Mouse (Mus musculus) hindbrain, embryonic 11.5 days (tissue): ENCODE data around the gene Elobl. TPM values are rescaled to one million over a fixed set of nuclear protein-coding genes. Genes with fewer than 3 reads are reported as not detected.

ENCODE experiments used
- ATAC-seq: fragments of 200-750 bp; cut with Nextera tagmentation; 2 replicates; pipeline ENCODE4 v1.8.0; 2017; ENCODE audit warnings: mild to moderate bottlenecking, moderate TSS enrichment, moderate library complexity; ENCODE audit not compliant: low FRiP score
- DNase-seq: peaks from one replicate; pipeline ENCODE4 v3.0.0-alpha.2; 2015; ENCODE audit warnings: low spot score
- H3K27ac ChIP-seq: fragments of 300-500 bp; sonication (generic); 2 replicates; pipeline ENCODE4 v1.5.1; 2014; ENCODE audit warnings: mild to moderate bottlenecking, low read depth, low read length
- H3K27me3 ChIP-seq: fragments of 300-500 bp; sonication (generic); 2 replicates; pipeline ENCODE4 v1.6.1; 2014; ENCODE audit warnings: mild to moderate bottlenecking, low read length, moderate library complexity, mixed read lengths; ENCODE audit not compliant: control insufficient read depth, insufficient read depth
- H3K36me3 ChIP-seq: fragments of 300-500 bp; sonication (generic); 2 replicates; pipeline ENCODE4 v1.6.1; 2014; ENCODE audit warnings: mild to moderate bottlenecking, low read length, moderate library complexity, mixed read lengths; ENCODE audit not compliant: control insufficient read depth, insufficient read depth
- H3K4me1 ChIP-seq: fragments of 300-500 bp; sonication (generic); replicated peaks from 2 replicates; pipeline ENCODE4 v1.6.1; 2014; ENCODE audit warnings: low read length, mixed read lengths; ENCODE audit not compliant: control insufficient read depth, insufficient read depth
- H3K4me2 ChIP-seq: fragments of 300-500 bp; sonication (generic); replicated peaks from 2 replicates; pipeline ENCODE4 v1.6.1; 2014; ENCODE audit warnings: mild to moderate bottlenecking, low read depth, low read length
- H3K4me3 ChIP-seq: fragments of 300-500 bp; sonication (generic); 2 replicates; pipeline ENCODE4 v1.5.1; 2014; ENCODE audit warnings: low read depth, low read length
- H3K9ac ChIP-seq: fragments of 300-500 bp; sonication (generic); 2 replicates; pipeline ENCODE4 v1.6.1; 2014; ENCODE audit warnings: low read depth, low read length
- H3K9me3 ChIP-seq: fragments of 300-500 bp; sonication (generic); 2 replicates; pipeline ENCODE4 v1.6.1; 2016; ENCODE audit warnings: low read length; ENCODE audit not compliant: control insufficient read depth
- WGBS: fragments of 180-500 bp; shearing (Covaris S2); extraction: QIAGEN DNeasy Blood & Tissue Kit; methylation state at CpG from one replicate; pipeline ENCODE4 v1.1.7; 2014; 5-methylcytosine and 5-hydroxymethylcytosine counted together
- polyA plus RNA-seq: library from polyadenylated mRNA; unstranded; fragments of >200 nt; fragmentation: Nextera tagmentation; extraction: Ambion mirVana; gene quantifications from 2 replicates; pipeline ENCODE4 v1.2.1, GENCODE M21; 2014

Elobl gene
- polyA plus RNA-seq, 1 experiment from 2014 or later: not detected

GRCm38 (mm10) chr11:88996427-88996826 is 29.7 kb upstream of the Elobl start:
- no peak for DNase-seq
- H3K4me3 ChIP-seq: no peak overlapping the region
- peaks cover 15% of the 10 kb centered on the region for H3K27me3 ChIP-seq
- H3K27ac ChIP-seq: no peak overlapping the region
- H3K9ac ChIP-seq: no peak overlapping the region
- WGBS: 80% methylated on average over 7 of the region's 7 CpGs
- H3K36me3 ChIP-seq: no peaks in the 10 kb centered on the region
- 0 out of 2 replicates have a peak, but pooled peaks cover 2% of the 10 kb centered on the region for H3K4me1 ChIP-seq
- ATAC-seq: no peak
- no peak overlapping the region for H3K4me2 ChIP-seq
- H3K9me3 ChIP-seq: no peaks in the 10 kb centered on the region

GRCm38 (mm10) chr11:88995616-88996015 is 28.9 kb upstream of the Elobl start:
- WGBS: 92% methylated on average over 2 of the region's 2 CpGs
- no peak overlapping the region for H3K4me3 ChIP-seq
- no peak for ATAC-seq
- 0 out of 2 replicates have a peak, but pooled peaks cover 2% of the 10 kb centered on the region for H3K4me1 ChIP-seq
- H3K4me2 ChIP-seq: no peak overlapping the region
- H3K36me3 ChIP-seq: no peaks in the 10 kb centered on the region
- H3K9ac ChIP-seq: no peak overlapping the region
- no peak overlapping the region for H3K27ac ChIP-seq
- no peak for DNase-seq
- H3K9me3 ChIP-seq: no peaks in the 10 kb centered on the region
- H3K27me3 ChIP-seq: peaks cover 15% of the 10 kb centered on the region

- ATAC-seq: no peak
- Histone ChIP-seq H3K27me3 (peaks cover 7% of the 10 kb centered on the region), H3K4me2 (no peak overlapping the region), H3K9ac (no peak overlapping the region), H3K36me3 (no peaks in the 10 kb centered on the region), H3K4me3 (no peak overlapping the region), H3K27ac (no peak overlapping the region), H3K9me3 (no peaks in the 10 kb centered on the region), H3K4me1 (0 out of 2 replicates have a peak, but pooled peaks cover 1% of the 10 kb centered on the region)
- DNase-seq: no peak
- 92% methylated on average over 7 of the region's 7 CpGs for WGBS
Measured at GRCm38 (mm10) chr11:88994492-88994891, 27.8 kb upstream of the Elobl start.

- no peaks in the 10 kb centered on the region for H3K9me3 ChIP-seq
- DNase-seq (peak; percentile 54), ATAC-seq (no peak)
- H3K27ac ChIP-seq: no peak overlapping the region
- 21% methylated on average over 5 of the region's 5 CpGs for WGBS
- H3K4me2 ChIP-seq: no peak overlapping the region
- H3K4me3 ChIP-seq: no peak overlapping the region
- H3K9ac ChIP-seq: no peak overlapping the region
- H3K36me3 ChIP-seq: no peaks in the 10 kb centered on the region
- no peaks in the 10 kb centered on the region for H3K27me3 ChIP-seq
- no peaks in the 10 kb centered on the region for H3K4me1 ChIP-seq
Measured at GRCm38 (mm10) chr11:88993625-88994024, 26.9 kb upstream of the Elobl start.

GRCm38 (mm10) chr11:88993186-88993585 is 26.5 kb upstream of the Elobl start:
- Histone ChIP-seq H3K4me1 (no peaks in the 10 kb centered on the region), H3K4me2 (no peak overlapping the region), H3K27ac (no peak overlapping the region), H3K27me3 (no peaks in the 10 kb centered on the region), H3K36me3 (no peaks in the 10 kb centered on the region), H3K4me3 (no peak overlapping the region), H3K9me3 (no peaks in the 10 kb centered on the region), H3K9ac (no peak overlapping the region)
- WGBS: 48% methylated on average over 7 of the region's 7 CpGs
- ATAC-seq (no peak), DNase-seq (no peak)

- DNase-seq (peak; percentile 32), ATAC-seq (no peak)
- H3K4me1 ChIP-seq: no peaks in the 10 kb centered on the region
- no peaks in the 10 kb centered on the region for H3K9me3 ChIP-seq
- no peak overlapping the region for H3K4me2 ChIP-seq
- no peak overlapping the region for H3K27ac ChIP-seq
- H3K27me3 ChIP-seq: no peaks in the 10 kb centered on the region
- no peak overlapping the region for H3K4me3 ChIP-seq
- no peak overlapping the region for H3K9ac ChIP-seq
- 76% methylated on average over 5 of the region's 5 CpGs for WGBS
- H3K36me3 ChIP-seq: no peaks in the 10 kb centered on the region
Measured at GRCm38 (mm10) chr11:88989530-88989929, 22.8 kb upstream of the Elobl start.

- Histone ChIP-seq H3K9me3 (no peaks in the 10 kb centered on the region), H3K4me1 (no peaks in the 10 kb centered on the region), H3K27ac (no peak overlapping the region), H3K4me2 (no peak overlapping the region), H3K27me3 (no peaks in the 10 kb centered on the region), H3K9ac (no peak overlapping the region), H3K4me3 (no peak overlapping the region), H3K36me3 (no peaks in the 10 kb centered on the region; the same call in 1 of the 2 replicates)
- whole genome bisulfite sequencing: 82% methylated on average over 5 of the region's 5 CpGs
- DNase-seq (no peak), ATAC-seq (no peak)
Measured at GRCm38 (mm10) chr11:88988956-88989355, 22.2 kb upstream of the Elobl start.

- WGBS: 85% methylated on average over 10 of the region's 10 CpGs
Measured at GRCm38 (mm10) chr11:88986616-88987015, 19.9 kb upstream of the Elobl start.

GRCm38 (mm10) chr11:88981337-88981736 is 14.6 kb upstream of the Elobl start:
- no peak for DNase-seq
- no peak for ATAC-seq
- H3K4me3 ChIP-seq: no peak overlapping the region
- WGBS: 92% methylated on average over 8 of the region's 8 CpGs
- no peaks in the 10 kb centered on the region for H3K9me3 ChIP-seq
- no peak overlapping the region for H3K27ac ChIP-seq
- H3K27me3 ChIP-seq: no peaks in the 10 kb centered on the region
- no peaks in the 10 kb centered on the region for H3K4me1 ChIP-seq
- peaks cover 5% of the 10 kb centered on the region for H3K36me3 ChIP-seq
- H3K9ac ChIP-seq: no peak overlapping the region
- H3K4me2 ChIP-seq: no peak overlapping the region

More at GRCm38 (mm10) chr11:88986616-88987015, 19.9 kb upstream of the Elobl start:
- Histone ChIP-seq H3K27ac (no peak overlapping the region), H3K4me2 (no peak overlapping the region), H3K4me1 (no peaks in the 10 kb centered on the region), H3K4me3 (no peak overlapping the region), H3K9ac (no peak overlapping the region), H3K9me3 (no peaks in the 10 kb centered on the region), H3K27me3 (no peaks in the 10 kb centered on the region), H3K36me3 (peaks cover 5% of the 10 kb centered on the region)
- no peak for ATAC-seq
- DNase-seq: no peak
